Mouse (Mus musculus) heart, postnatal 25 days (tissue): ENCODE results near the gene Nox1. TPM values are rescaled to one million over a fixed set of nuclear protein-coding genes. Genes with fewer than 3 reads are reported as not detected.
"Not testable (repeated sequence)": the region's sequence is repeated elsewhere in the genome, so short reads cannot be mapped to it uniquely, and the experiment has no call there.

Experiments
- DNase-seq: peaks from one replicate; pipeline ENCODE4 v3.0.0; 2022; ENCODE audit warnings: low spot score
- intact Hi-C: fragments of 180-260 bp; cut with DNase I; formaldehyde crosslinking; loops from one replicate; pipeline ENCODE4 v1.15.1; 2025
- total RNA-seq, 2 experiments: library from RNA; stranded (reverse); gene quantifications; 2 replicates each; pipeline ENCODE4 v1.2.3; 2021

The Nox1 gene
- total RNA-seq = under 1 TPM in 1 of 2 experiments, not detected in 1; 0.39 TPM

- intact Hi-C loops = no loop called here
- DNase-seq = no peak
Measured at GRCm38 (mm10) chrX:134221856-134222255, at the start of gene Nox1. Nox1 (minus strand) TSS chrX:134221956.

- intact Hi-C loops = no loop called here
- DNase-seq = no peak
Measured at GRCm38 (mm10) chrX:134262129-134262528, 40.4 kb upstream of the Nox1 start.

GRCm38 (mm10) chrX:134261191-134261590 is 39.4 kb upstream of the Nox1 start:
- intact Hi-C loops = no loop called here

GRCm38 (mm10) chrX:134248202-134248601 is 26.4 kb upstream of the Nox1 start:
- intact Hi-C loops = no loop called here
- DNase-seq = no peak

More at GRCm38 (mm10) chrX:134261191-134261590, 39.4 kb upstream of the Nox1 start:
- DNase-seq = no peak

GRCm38 (mm10) chrX:134245946-134246345 is 24.2 kb upstream of the Nox1 start:
- no peak for DNase-seq
- intact Hi-C loops = no loop called here

- intact Hi-C loops = no loop called here
Measured at GRCm38 (mm10) chrX:134238266-134238665, 16.5 kb upstream of the Nox1 start.

GRCm38 (mm10) chrX:134233048-134233447 is 11.3 kb upstream of the Nox1 start:
- intact Hi-C loops = no loop called here
- no peak for DNase-seq

More at GRCm38 (mm10) chrX:134238266-134238665, 16.5 kb upstream of the Nox1 start:
- no peak for DNase-seq

- no peak for DNase-seq
- intact Hi-C loops = no loop called here
Measured at GRCm38 (mm10) chrX:134220618-134221017, 1.1 kb downstream of the Nox1 start.

GRCm38 (mm10) chrX:134218161-134218560 is 3.6 kb downstream of the Nox1 start:
- intact Hi-C loops = no loop called here
- no peak for DNase-seq

- no peak for DNase-seq
- intact Hi-C loops = no loop called here
Measured at GRCm38 (mm10) chrX:134211151-134211642, 10.6 kb downstream of the Nox1 start.

GRCm38 (mm10) chrX:134208491-134208890 is 13.3 kb downstream of the Nox1 start:
- intact Hi-C loops = no loop called here
- DNase-seq = no peak

GRCm38 (mm10) chrX:134187201-134187600 is 34.6 kb downstream of the Nox1 start, which contains the start of gene Arl13a:
Arl13a (plus strand) TSS chrX:134187501.
- DNase-seq, intact Hi-C loops: not testable (repeated sequence)

GRCm38 (mm10) chrX:134174699-134175098 is 47.1 kb downstream of the Nox1 start:
- no peak for DNase-seq
- intact Hi-C loops = no loop called here

GRCm38 (mm10) chrX:134170584-134170983 is 51.2 kb downstream of the Nox1 start:
- intact Hi-C loops = no loop called here

GRCm38 (mm10) chrX:134163484-134163883 is 58.3 kb downstream of the Nox1 start:
- no peak for DNase-seq
- intact Hi-C loops = no loop called here

More at GRCm38 (mm10) chrX:134170584-134170983, 51.2 kb downstream of the Nox1 start:
- DNase-seq = no peak

- intact Hi-C loops = no loop called here
- DNase-seq = no peak
Measured at GRCm38 (mm10) chrX:134162826-134163225, 58.9 kb downstream of the Nox1 start.

- intact Hi-C loops = no loop called here
- no peak for DNase-seq
Measured at GRCm38 (mm10) chrX:134162043-134162720, 59.6 kb downstream of the Nox1 start, which contains the start of gene Xkrx. Xkrx (minus strand) TSS chrX:134162076.

GRCm38 (mm10) chrX:134160442-134160841 is 61.3 kb downstream of the Nox1 start:
- intact Hi-C loops = no loop called here
- no peak for DNase-seq

GRCm38 (mm10) chrX:134158151-134158550 is 63.6 kb downstream of the Nox1 start:
- DNase-seq = no peak
- intact Hi-C loops = no loop called here

- no peak for DNase-seq
- intact Hi-C loops = no loop called here
Measured at GRCm38 (mm10) chrX:134141986-134142385, 79.8 kb downstream of the Nox1 start.

- no peak for DNase-seq
- intact Hi-C loops = no loop called here
Measured at GRCm38 (mm10) chrX:134141551-134141950, 80.2 kb downstream of the Nox1 start.

- no peak for DNase-seq
- intact Hi-C loops = no loop called here
Measured at GRCm38 (mm10) chrX:134140024-134140423, 81.7 kb downstream of the Nox1 start.
